Mouse (Mus musculus): ENCODE measurements around the gene Dusp1. TPM values are rescaled to one million over a fixed set of nuclear protein-coding genes. Genes with fewer than 3 reads are reported as not detected.
A peak's percentile ranks its signal among the peaks of the same experiment; 100 is the strongest.

The Dusp1 gene
- polyA plus RNA-seq, 1 experiment from 2014 or later, result 36.8 TPM

- no peaks in the 10 kb centered on the region for H3K9me3 ChIP-seq
- 85% methylated on average over 6 of the region's 6 CpGs for WGBS
Measured at GRCm38 (mm10) chr17:26596856-26597481, 35.0 kb upstream of the Dusp1 start.

GRCm38 (mm10) chr17:26596168-26596658 is 34.3 kb upstream of the Dusp1 start:
- WGBS, result 58% methylated on average over 7 of the region's 7 CpGs
- no peaks in the 10 kb centered on the region for H3K9me3 ChIP-seq
- H3K27me3 ChIP-seq (ENCODE audit: insufficient read depth, poor library complexity, severe bottlenecking), result no peaks in the 10 kb centered on the region
- H3K36me3 ChIP-seq, result peaks cover 52% of the 10 kb centered on the region
- peaks cover 26% of the 10 kb centered on the region for H3K4me1 ChIP-seq (replicated peaks)
- H3K4me3 ChIP-seq, result no peak overlapping the region
- no peak for DNase-seq (ENCODE audit: low spot score)
- H3K27ac ChIP-seq, result peak overlapping the region; percentile 35; the same call in 1 of the 2 replicates

More at GRCm38 (mm10) chr17:26596856-26597481, 35.0 kb upstream of the Dusp1 start:
- peaks cover 34% of the 10 kb centered on the region for H3K4me1 ChIP-seq (replicated peaks)
- no peak for DNase-seq (ENCODE audit: low spot score)
- peaks cover 49% of the 10 kb centered on the region for H3K36me3 ChIP-seq
- no peak overlapping the region for H3K4me3 ChIP-seq
- no peak overlapping the region for H3K27ac ChIP-seq
- H3K27me3 ChIP-seq (ENCODE audit: insufficient read depth, poor library complexity, severe bottlenecking), result no peaks in the 10 kb centered on the region

GRCm38 (mm10) chr17:26595448-26596167 is 33.7 kb upstream of the Dusp1 start:
- H3K4me1 ChIP-seq (replicated peaks), result peaks cover 22% of the 10 kb centered on the region
- H3K27me3 ChIP-seq (ENCODE audit: insufficient read depth, poor library complexity, severe bottlenecking), result no peaks in the 10 kb centered on the region
- WGBS, result 66% methylated on average over 7 of the region's 7 CpGs
- peaks cover 57% of the 10 kb centered on the region for H3K36me3 ChIP-seq
- DNase-seq (ENCODE audit: low spot score), result no peak
- no peak overlapping the region for H3K4me3 ChIP-seq
- H3K27ac ChIP-seq, result peak overlapping the region; percentile 35
- no peaks in the 10 kb centered on the region for H3K9me3 ChIP-seq

- WGBS, result 90% methylated on average over 7 of the region's 7 CpGs
- peaks cover 20% of the 10 kb centered on the region for H3K4me1 ChIP-seq (replicated peaks)
- no peaks in the 10 kb centered on the region for H3K9me3 ChIP-seq
- DNase-seq (ENCODE audit: low spot score), result no peak
- peak overlapping the region; percentile 20 for H3K27ac ChIP-seq
- H3K36me3 ChIP-seq, result peaks cover 59% of the 10 kb centered on the region
- H3K4me3 ChIP-seq, result no peak overlapping the region
- H3K27me3 ChIP-seq (ENCODE audit: insufficient read depth, poor library complexity, severe bottlenecking), result no peaks in the 10 kb centered on the region
Measured at GRCm38 (mm10) chr17:26594958-26595357, 33.0 kb upstream of the Dusp1 start.

- WGBS, result 91% methylated on average over 7 of the region's 7 CpGs
- H3K4me3 ChIP-seq, result no peak overlapping the region
- no peak overlapping the region for H3K27ac ChIP-seq
- no peaks in the 10 kb centered on the region for H3K27me3 ChIP-seq (ENCODE audit: insufficient read depth, poor library complexity, severe bottlenecking)
- H3K4me1 ChIP-seq (replicated peaks), result peaks cover 20% of the 10 kb centered on the region
- H3K9me3 ChIP-seq, result no peaks in the 10 kb centered on the region
- peaks cover 56% of the 10 kb centered on the region for H3K36me3 ChIP-seq
- DNase-seq (ENCODE audit: low spot score), result no peak
Measured at GRCm38 (mm10) chr17:26594171-26594570, 32.2 kb upstream of the Dusp1 start.

- Histone ChIP-seq H3K9me3 (no peaks in the 10 kb centered on the region), H3K4me3 (no peak overlapping the region), H3K36me3 (peaks cover 63% of the 10 kb centered on the region), H3K4me1 (replicated peaks) (peaks cover 20% of the 10 kb centered on the region), H3K27me3 (ENCODE audit: insufficient read depth, poor library complexity, severe bottlenecking) (no peaks in the 10 kb centered on the region), H3K27ac (no peak overlapping the region)
- DNase-seq (ENCODE audit: low spot score), result no peak
- 88% methylated on average over 5 of the region's 5 CpGs for WGBS
Measured at GRCm38 (mm10) chr17:26593199-26593598, 31.3 kb upstream of the Dusp1 start.

- no peaks in the 10 kb centered on the region for H3K9me3 ChIP-seq
- H3K4me1 ChIP-seq (replicated peaks), result peaks cover 20% of the 10 kb centered on the region
- peaks cover 70% of the 10 kb centered on the region for H3K36me3 ChIP-seq
- no peaks in the 10 kb centered on the region for H3K27me3 ChIP-seq (ENCODE audit: insufficient read depth, poor library complexity, severe bottlenecking)
- no peak for DNase-seq (ENCODE audit: low spot score)
- H3K4me3 ChIP-seq, result no peak overlapping the region
- WGBS, result 93% methylated on average over 4 of the region's 4 CpGs
- no peak overlapping the region for H3K27ac ChIP-seq
Measured at GRCm38 (mm10) chr17:26592510-26592909, 30.6 kb upstream of the Dusp1 start.

GRCm38 (mm10) chr17:26587961-26588487 is 26.1 kb upstream of the Dusp1 start:
- 93% methylated on average over 12 of the region's 12 CpGs for WGBS

GRCm38 (mm10) chr17:26584558-26585136 is 22.7 kb upstream of the Dusp1 start:
- WGBS, result 62% methylated on average over 15 of the region's 15 CpGs
- no peak overlapping the region for H3K4me3 ChIP-seq
- H3K27me3 ChIP-seq (ENCODE audit: insufficient read depth, poor library complexity, severe bottlenecking), result no peaks in the 10 kb centered on the region
- peak; percentile 56 for DNase-seq (ENCODE audit: low spot score)
- H3K4me1 ChIP-seq (replicated peaks), result peaks cover 29% of the 10 kb centered on the region
- H3K27ac ChIP-seq, result peak overlapping the region; percentile 10
- H3K9me3 ChIP-seq, result no peaks in the 10 kb centered on the region
- H3K36me3 ChIP-seq, result peaks cover 83% of the 10 kb centered on the region

More at GRCm38 (mm10) chr17:26587961-26588487, 26.1 kb upstream of the Dusp1 start:
- H3K4me3 ChIP-seq, result no peak overlapping the region
- no peak overlapping the region for H3K27ac ChIP-seq
- H3K9me3 ChIP-seq, result no peaks in the 10 kb centered on the region
- peaks cover 23% of the 10 kb centered on the region for H3K4me1 ChIP-seq (replicated peaks)
- H3K27me3 ChIP-seq (ENCODE audit: insufficient read depth, poor library complexity, severe bottlenecking), result no peaks in the 10 kb centered on the region
- no peak for DNase-seq (ENCODE audit: low spot score)
- H3K36me3 ChIP-seq, result peaks cover 72% of the 10 kb centered on the region

- no peak overlapping the region for H3K4me3 ChIP-seq
- no peak for DNase-seq (ENCODE audit: low spot score)
- 71% methylated on average over 4 of the region's 4 CpGs for WGBS
- H3K27me3 ChIP-seq (ENCODE audit: insufficient read depth, poor library complexity, severe bottlenecking), result no peaks in the 10 kb centered on the region
- H3K4me1 ChIP-seq (replicated peaks), result peaks cover 29% of the 10 kb centered on the region
- no peaks in the 10 kb centered on the region for H3K9me3 ChIP-seq
- peaks cover 83% of the 10 kb centered on the region for H3K36me3 ChIP-seq
- H3K27ac ChIP-seq, result peak overlapping the region; percentile 10; the same call in 1 of the 2 replicates
Measured at GRCm38 (mm10) chr17:26584063-26584462, 22.1 kb upstream of the Dusp1 start.

GRCm38 (mm10) chr17:26583606-26584005 is 21.7 kb upstream of the Dusp1 start:
- H3K27ac ChIP-seq, result peak overlapping the region; percentile 10; the same call in 1 of the 2 replicates
- H3K36me3 ChIP-seq, result peaks cover 83% of the 10 kb centered on the region
- 90% methylated on average over 6 of the region's 6 CpGs for WGBS

GRCm38 (mm10) chr17:26583056-26583455 is 21.1 kb upstream of the Dusp1 start:
- DNase-seq (ENCODE audit: low spot score), result no peak
- Histone ChIP-seq H3K4me1 (replicated peaks) (peaks cover 29% of the 10 kb centered on the region), H3K27ac (no peak overlapping the region), H3K9me3 (no peaks in the 10 kb centered on the region), H3K4me3 (no peak overlapping the region), H3K36me3 (peaks cover 83% of the 10 kb centered on the region), H3K27me3 (ENCODE audit: insufficient read depth, poor library complexity, severe bottlenecking) (no peaks in the 10 kb centered on the region)
- 97% methylated on average over 9 of the region's 9 CpGs for WGBS

More at GRCm38 (mm10) chr17:26583606-26584005, 21.7 kb upstream of the Dusp1 start:
- no peak for DNase-seq (ENCODE audit: low spot score)
- Histone ChIP-seq H3K27me3 (ENCODE audit: insufficient read depth, poor library complexity, severe bottlenecking) (no peaks in the 10 kb centered on the region), H3K9me3 (no peaks in the 10 kb centered on the region), H3K4me1 (replicated peaks) (peaks cover 29% of the 10 kb centered on the region), H3K4me3 (no peak overlapping the region)
